Mouse (Mus musculus) granulocyte monocyte progenitor cell, adult 5-6 weeks (primary cell): ENCODE results near the gene Efhb. TPM values are rescaled to one million over a fixed set of nuclear protein-coding genes. Genes with fewer than 3 reads are reported as not detected.

Source experiments
- ATAC-seq: replicated peaks from 2 replicates; pipeline ENCODE4 v1.8.0; 2016; ENCODE audit warnings: mild to moderate bottlenecking, moderate TSS enrichment, inconsistent platforms; ENCODE audit not compliant: poor library complexity, severe bottlenecking
- total RNA-seq, 2 experiments: library from RNA; stranded (forward) in 1 of 2; stranded (reverse) in 1 of 2; fragments of 200-712, 200-1000 nt in 1 of 2; fragments of >200 nt in 1 of 2; fragmentation: Nextera tagmentation in 1 of 2; gene quantifications; 2 replicates each; pipeline ENCODE4 v1.2.3; 2014 to 2017

Gene Efhb
- total RNA-seq, 2 experiments from 2014 or later, result not detected

GRCm38 (mm10) chr17:53386863-53387262 lies 76.3 kb downstream of the Efhb start:
- ATAC-seq, result no peak

GRCm38 (mm10) chr17:53364111-53364510 lies 99.0 kb downstream of the Efhb start:
- ATAC-seq, result no peak

Other genes with a start within 250 kb of the Efhb start
- gene Rab5a, start 15.9 kb upstream of the Efhb start, total RNA-seq (2014; fragmentation: Nextera tagmentation), result 29.6 and 38.1 TPM in 2 replicates
- 53.5 and 55.0 TPM in 2 replicates for gene Rab5a, start 15.9 kb upstream of the Efhb start, total RNA-seq (2017)
- not detected in 2 replicates for gene Pp2d1, start 76.1 kb upstream of the Efhb start, total RNA-seq (2014; fragmentation: Nextera tagmentation)
- not detected in 2 replicates for gene Pp2d1, start 76.1 kb upstream of the Efhb start, total RNA-seq (2017)
- gene Kat2b, start 103.5 kb upstream of the Efhb start, total RNA-seq (2014; fragmentation: Nextera tagmentation), result 35.1 and 51.5 TPM in 2 replicates
- 30.5 and 35.9 TPM in 2 replicates for gene Kat2b, start 103.5 kb upstream of the Efhb start, total RNA-seq (2017)
- 16.8 and 26.3 TPM in 2 replicates for gene Sgo1, start 226.0 kb upstream of the Efhb start, total RNA-seq (2014; fragmentation: Nextera tagmentation)
- 36.6 and 60.1 TPM in 2 replicates for gene Sgo1, start 226.0 kb upstream of the Efhb start, total RNA-seq (2017)